Mouse (Mus musculus) G1E (cell line): ENCODE measurements around the gene Acvrl1. TPM values are rescaled to one million over a fixed set of nuclear protein-coding genes. Genes with fewer than 3 reads are reported as not detected.
"Not testable (repeated sequence)": the region's sequence is repeated elsewhere in the genome, so short reads cannot be mapped to it uniquely, and the experiment has no call there.

Experiments used
- ATAC-seq: 2 replicates; pipeline ENCODE4 v1.8.0; 2016; ENCODE audit warnings: mild to moderate bottlenecking; ENCODE audit not compliant: insufficient number of reproducible peaks, poor library complexity, low FRiP score, severe bottlenecking; ENCODE audit errors: extremely low read depth
- DNase-seq: peaks from one replicate; pipeline ENCODE4 v3.0.0; 2012; ENCODE audit warnings: low spot score
- H3K27me3 ChIP-seq: 2 replicates; pipeline ENCODE4 v1.6.1; 2012; ENCODE audit warnings: mild to moderate bottlenecking, low read length, inconsistent platforms; ENCODE audit not compliant: insufficient read depth
- H3K36me3 ChIP-seq: replicated peaks from 2 replicates; pipeline ENCODE3; 2012; ENCODE audit warnings: mild to moderate bottlenecking, inconsistent platforms
- H3K4me1 ChIP-seq: 2 replicates; pipeline ENCODE4 v1.6.1; 2012; ENCODE audit warnings: low read depth, low read length, inconsistent platforms, mixed read lengths; ENCODE audit not compliant: insufficient read depth
- H3K4me3 ChIP-seq: 2 replicates; pipeline ENCODE4 v1.5.1; 2012; ENCODE audit warnings: low read depth, mild to moderate bottlenecking, inconsistent platforms, low read length, moderate library complexity, mixed read lengths
- H3K9me3 ChIP-seq: replicated peaks from 2 replicates; pipeline ENCODE4 v1.6.1; 2012; ENCODE audit warnings: inconsistent platforms
- CTCF ChIP-seq: IDR thresholded peaks from 2 replicates; pipeline ENCODE4 v1.5.1; 2012; ENCODE audit warnings: low read depth, low read length, inconsistent platforms, mixed read lengths
- GATA1 ChIP-seq: IDR thresholded peaks from 2 replicates; pipeline ENCODE4 v1.6.1; 2012; ENCODE audit warnings: borderline replicate concordance, low read length, inconsistent platforms, mixed read lengths
- GATA2 ChIP-seq: IDR thresholded peaks from 2 replicates; pipeline ENCODE4 v1.6.1; 2012; ENCODE audit warnings: low read depth, low read length, inconsistent platforms, borderline replicate concordance
- POLR2AphosphoS5 ChIP-seq: IDR thresholded peaks from 2 replicates; pipeline ENCODE4 v1.6.1; 2012; ENCODE audit warnings: low read depth, low read length, inconsistent platforms; ENCODE audit not compliant: insufficient replicate concordance
- TAL1 ChIP-seq: conservative IDR thresholded peaks from 2 replicates; pipeline ENCODE4 v1.6.1; 2012; ENCODE audit warnings: low read depth, low read length, inconsistent platforms, mixed read lengths
- polyA plus RNA-seq: library from polyadenylated mRNA; stranded (reverse); fragments of >175 nt; gene quantifications from 2 replicates; pipeline ENCODE4 v1.2.3, GENCODE M21; 2012
- total RNA-seq, 2 experiments: library from RNA; stranded (forward) in 1 of 2; stranded (reverse) in 1 of 2; fragments of 200-1000 nt in 1 of 2; fragments of >200 nt in 1 of 2; fragmentation: Nextera tagmentation in 1 of 2; gene quantifications; 2 replicates each; pipeline ENCODE4 v1.2.3; 2014 to 2017

The Acvrl1 gene
- total and polyA plus RNA-seq, 3 experiments: 0.02 to 0.60 TPM; not detected in 1

DNA sequence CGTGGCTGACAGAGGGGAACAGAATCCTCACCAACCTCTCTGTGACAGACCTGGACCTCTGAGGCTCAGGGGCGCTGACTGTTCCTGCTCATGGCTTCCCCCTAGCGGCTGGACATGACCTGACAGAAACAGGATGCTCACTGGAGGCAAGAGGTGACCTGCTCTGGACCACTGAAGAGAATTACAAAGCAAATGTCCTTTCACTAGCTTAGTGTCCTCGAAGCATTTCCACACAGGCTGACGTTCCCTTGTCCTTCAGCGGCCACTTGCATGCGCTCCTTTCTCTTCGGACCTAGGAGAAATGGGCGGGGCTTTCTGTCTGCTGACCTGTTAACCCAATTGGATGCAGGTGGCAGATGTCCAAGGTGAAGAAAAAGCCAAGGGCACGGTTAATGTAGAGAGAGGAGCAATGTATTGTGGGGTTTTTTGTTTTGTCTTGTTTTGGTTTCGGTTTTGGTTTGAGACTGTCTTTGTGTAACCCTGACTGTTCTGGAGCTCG is 22.8 kb upstream of the Acvrl1 start:
- TF ChIP-seq GATA1: no peak
- TF ChIP-seq TAL1: no peak
- Histone ChIP-seq H3K4me3 (no peak overlapping the region), H3K4me1 (no peaks in the 10 kb centered on the region), H3K9me3 (peaks cover 73% of the 10 kb centered on the region), H3K27me3 (no peaks in the 10 kb centered on the region), H3K36me3 (no peaks in the 10 kb centered on the region)
- DNase-seq (no peak), ATAC-seq (no peak)

- Histone ChIP-seq H3K9me3 (peaks cover 71% of the 10 kb centered on the region), H3K27me3 (no peaks in the 10 kb centered on the region), H3K4me1 (no peaks in the 10 kb centered on the region), H3K36me3 (no peaks in the 10 kb centered on the region), H3K4me3 (no peak overlapping the region)
- DNase-seq: no peak
- TF ChIP-seq GATA2: no peak
- TF ChIP-seq GATA1: no peak
- ATAC-seq: no peak
Measured at GRCm38 (mm10) chr15:101106011-101106410, 22.3 kb upstream of the Acvrl1 start.

- peaks cover 74% of the 10 kb centered on the region for H3K9me3 ChIP-seq
- DNase-seq: no peak
- H3K27me3 ChIP-seq: no peaks in the 10 kb centered on the region
- no peaks in the 10 kb centered on the region for H3K36me3 ChIP-seq
- ATAC-seq: no peak
- no peaks in the 10 kb centered on the region for H3K4me1 ChIP-seq
- TF ChIP-seq POLR2AphosphoS5: no peak
- no peak for TF ChIP-seq TAL1
- TF ChIP-seq CTCF: no peak
- TF ChIP-seq GATA2: no peak
- TF ChIP-seq GATA1: no peak
- H3K4me3 ChIP-seq: no peak overlapping the region
Measured at GRCm38 (mm10) chr15:101107906-101108671, 20.2 kb upstream of the Acvrl1 start.

- TF ChIP-seq CTCF: no peak
- no peak for TF ChIP-seq GATA2
- TF ChIP-seq POLR2AphosphoS5: no peak
- TF ChIP-seq GATA1: no peak
- no peak for TF ChIP-seq TAL1
- ATAC-seq (no peak), DNase-seq (no peak)
- Histone ChIP-seq H3K4me1 (no peaks in the 10 kb centered on the region), H3K36me3 (no peaks in the 10 kb centered on the region), H3K27me3 (no peaks in the 10 kb centered on the region), H3K9me3 (peaks cover 70% of the 10 kb centered on the region), H3K4me3 (no peak overlapping the region)
Measured at GRCm38 (mm10) chr15:101113176-101113575, 15.1 kb upstream of the Acvrl1 start.

GRCm38 (mm10) chr15:101113778-101114177 is 14.5 kb upstream of the Acvrl1 start:
- peaks cover 71% of the 10 kb centered on the region for H3K9me3 ChIP-seq
- DNase-seq, ATAC-seq, H3K4me3 ChIP-seq, H3K36me3 ChIP-seq, H3K4me1 ChIP-seq, H3K27me3 ChIP-seq: not testable (repeated sequence)

DNA sequence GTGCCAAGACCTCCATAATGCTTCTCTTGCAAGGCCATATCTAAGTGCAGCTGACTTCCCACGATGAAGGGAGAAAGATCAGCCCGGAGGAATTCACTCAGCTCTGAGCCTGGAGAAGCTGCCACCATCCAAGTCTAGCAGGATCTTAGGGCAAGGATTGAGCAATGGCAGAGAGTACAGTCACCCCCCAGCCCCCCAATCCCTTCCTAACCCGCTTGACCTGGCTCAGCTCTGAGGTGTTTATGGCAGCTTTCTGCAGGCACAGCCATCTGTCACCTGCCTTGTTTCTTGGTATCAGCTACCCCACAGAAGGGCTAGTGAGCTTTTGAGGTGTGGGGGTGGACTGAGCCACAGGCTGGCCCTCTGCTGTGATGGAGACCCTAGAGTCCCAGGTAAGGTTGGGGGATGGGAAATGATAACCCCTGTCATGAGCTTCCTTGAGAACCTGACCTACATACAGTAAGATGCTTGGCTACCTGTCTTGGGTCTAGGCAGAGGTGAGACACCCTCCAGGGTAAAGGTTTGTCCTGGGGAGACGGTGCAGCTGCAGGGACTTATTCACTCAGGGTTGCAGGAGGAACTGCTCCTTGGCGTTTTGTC is 12.7 kb upstream of the Acvrl1 start, which contains the start of gene Ankrd33:
Gene Ankrd33 (plus strand): TSS at position 245 of the 600 bp plus-strand sequence.
- Histone ChIP-seq H3K4me1 (no peaks in the 10 kb centered on the region), H3K27me3 (no peaks in the 10 kb centered on the region), H3K4me3 (no peak within 1 kb of the TSS), H3K9me3 (peaks cover 75% of the 10 kb centered on the region), H3K36me3 (no peaks in the 10 kb centered on the region)
- ATAC-seq (no peak), DNase-seq (no peak)
- TF ChIP-seq TAL1: no peak
- TF ChIP-seq GATA1: no peak
- no peak for TF ChIP-seq CTCF
- no peak for TF ChIP-seq POLR2AphosphoS5
- no peak for TF ChIP-seq GATA2
